Mouse (Mus musculus) lung, embryonic 16.5 days (tissue): ENCODE data around the gene Anp32e. TPM values are rescaled to one million over a fixed set of nuclear protein-coding genes. Genes with fewer than 3 reads are reported as not detected.
A peak's percentile ranks its signal among the peaks of the same experiment; 100 is the strongest.
"Not testable (repeated sequence)": the region's sequence is repeated elsewhere in the genome, so short reads cannot be mapped to it uniquely, and the experiment has no call there.

Experiments used
- ATAC-seq: fragments of 200-750 bp; cut with Nextera tagmentation; 2 replicates; pipeline ENCODE4 v1.8.0; 2017; ENCODE audit warnings: low read depth, mild to moderate bottlenecking, moderate library complexity
- H3K27ac ChIP-seq: fragments of 300-500 bp; sonication (generic); 2 replicates; pipeline ENCODE4 v1.5.1; 2014; ENCODE audit warnings: mild to moderate bottlenecking, control low read depth, low read length
- H3K27me3 ChIP-seq: fragments of 300-500 bp; sonication (generic); 2 replicates; pipeline ENCODE4 v1.6.1; 2014; ENCODE audit warnings: low read depth, low read length, mixed read lengths; ENCODE audit not compliant: control insufficient read depth, insufficient read depth
- H3K36me3 ChIP-seq: fragments of 300-500 bp; sonication (generic); 2 replicates; pipeline ENCODE4 v1.6.1; 2014; ENCODE audit warnings: low read length; ENCODE audit not compliant: control insufficient read depth, insufficient read depth
- H3K4me1 ChIP-seq: fragments of 300-500 bp; sonication (generic); replicated peaks from 2 replicates; pipeline ENCODE4 v1.6.1; 2014; ENCODE audit warnings: low read length, mixed read lengths; ENCODE audit not compliant: control insufficient read depth, insufficient read depth
- H3K4me2 ChIP-seq: fragments of 300-500 bp; sonication (generic); 2 replicates; pipeline ENCODE4 v1.6.1; 2014; ENCODE audit warnings: low read depth, low read length, control low read depth
- H3K4me3 ChIP-seq: fragments of 300-500 bp; sonication (generic); 2 replicates; pipeline ENCODE4 v1.5.1; 2014; ENCODE audit warnings: mild to moderate bottlenecking, low read length, control low read depth
- H3K9ac ChIP-seq: fragments of 300-500 bp; sonication (generic); 2 replicates; pipeline ENCODE4 v1.6.1; 2014; ENCODE audit warnings: low read length, control low read depth
- H3K9me3 ChIP-seq: fragments of 300-500 bp; sonication (generic); 2 replicates; pipeline ENCODE4 v1.6.1; 2016; ENCODE audit warnings: low read length; ENCODE audit not compliant: control insufficient read depth
- WGBS: fragments of 180-500 bp; shearing (Covaris S2); extraction: QIAGEN DNeasy Blood & Tissue Kit; methylation state at CpG from one replicate; pipeline ENCODE4 v1.1.7; 2014; 5-methylcytosine and 5-hydroxymethylcytosine counted together
- polyA plus RNA-seq: library from polyadenylated mRNA; unstranded; fragments of >200 nt; fragmentation: Nextera tagmentation; extraction: Ambion mirVana; gene quantifications from 2 replicates; pipeline ENCODE4 v1.2.1, GENCODE M21; 2015

The Anp32e gene
- polyA plus RNA-seq, 1 experiment from 2014 or later = 230 TPM

DNA sequence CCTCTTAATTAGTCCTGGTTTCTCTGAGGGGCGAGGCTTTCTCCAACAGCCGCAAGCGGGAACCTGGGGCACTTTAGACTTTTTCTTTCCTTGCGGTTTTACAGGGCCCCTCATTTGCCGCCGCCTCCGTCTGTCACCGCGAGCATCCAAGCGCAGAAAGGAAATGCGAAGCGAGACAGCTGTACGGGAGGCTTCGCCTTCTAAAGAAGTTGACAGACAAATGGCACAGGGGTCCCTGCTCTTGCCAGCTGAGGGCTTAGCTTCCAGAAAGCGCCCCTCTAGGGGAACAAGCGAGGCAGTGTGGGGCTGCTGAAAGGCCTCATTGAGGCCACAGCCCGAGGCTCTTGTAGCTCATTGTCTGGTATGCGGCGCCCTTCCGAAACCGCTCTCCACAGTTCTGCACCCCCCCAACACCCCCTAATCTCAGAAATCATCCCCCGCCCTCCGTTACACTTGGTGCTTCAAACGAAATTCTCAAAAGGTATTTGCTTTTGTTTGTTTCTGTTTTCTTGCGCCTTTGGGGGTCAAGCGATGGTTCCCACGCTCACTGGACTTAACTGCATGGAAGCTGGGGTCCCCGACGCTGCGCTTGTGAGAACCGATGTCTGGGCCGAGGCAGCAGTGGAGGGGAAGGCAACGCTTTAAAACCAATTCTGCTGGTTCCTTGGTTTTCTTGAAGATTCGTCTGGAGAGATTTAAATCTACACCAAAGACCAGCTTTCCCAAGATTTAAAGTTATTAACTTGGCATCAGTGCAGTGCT is 44.0 kb downstream of the Anp32e start:
- Histone ChIP-seq H3K4me1 (0 out of 2 replicates have a peak, but pooled peaks cover 4% of the 10 kb centered on the region), H3K4me2 (peak overlapping the region; percentile 60), H3K36me3 (no peaks in the 10 kb centered on the region), H3K9ac (peak overlapping the region; percentile 49), H3K9me3 (no peaks in the 10 kb centered on the region), H3K4me3 (peak overlapping the region; percentile 26), H3K27ac (no peak overlapping the region), H3K27me3 (no peaks in the 10 kb centered on the region; the same call in 1 of the 2 replicates)
- WGBS = 4% methylated on average over 34 of the region's 34 CpGs
- peak; percentile 60; the same call in 1 of the 2 replicates for ATAC-seq

DNA sequence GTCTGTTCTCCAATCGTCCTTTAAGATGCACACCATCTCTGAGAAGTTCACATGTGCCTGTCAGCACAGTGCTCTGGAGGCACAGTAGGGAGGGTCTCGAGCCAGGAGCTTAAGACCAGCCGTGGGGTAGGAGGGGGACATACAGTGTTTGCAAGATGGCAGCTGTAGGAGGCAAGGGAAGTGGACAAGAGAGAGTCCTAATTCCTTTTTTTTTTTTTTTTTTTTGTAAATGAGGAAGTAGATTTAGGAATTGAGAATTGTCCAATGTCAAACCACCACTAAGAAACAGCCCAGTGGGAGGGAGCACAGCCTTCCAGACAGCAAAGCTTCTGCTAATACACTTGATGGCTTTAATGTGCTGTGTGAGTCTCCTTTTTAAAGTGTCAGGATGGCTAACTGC is 48.0 kb downstream of the Anp32e start:
- Histone ChIP-seq H3K9me3 (no peaks in the 10 kb centered on the region), H3K36me3 (no peaks in the 10 kb centered on the region), H3K4me3 (no peak overlapping the region), H3K27ac (no peak overlapping the region), H3K4me1 (0 out of 2 replicates have a peak, but pooled peaks cover 4% of the 10 kb centered on the region), H3K4me2 (no peak overlapping the region), H3K27me3 (no peaks in the 10 kb centered on the region; the same call in 1 of the 2 replicates), H3K9ac (no peak overlapping the region)
- 60% methylated on average over 3 of the region's 3 CpGs for WGBS
- no peak for ATAC-seq

GRCm38 (mm10) chr3:95977587-95977986 is 48.5 kb downstream of the Anp32e start:
- not testable (repeated sequence) for H3K36me3 ChIP-seq, H3K4me2 ChIP-seq, H3K27ac ChIP-seq, H3K4me3 ChIP-seq, H3K9me3 ChIP-seq, H3K27me3 ChIP-seq, H3K9ac ChIP-seq, ATAC-seq, H3K4me1 ChIP-seq
- WGBS = 96% methylated on average over 7 of the region's 7 CpGs

- 77% methylated on average over 9 of the region's 9 CpGs for WGBS
- no peaks in the 10 kb centered on the region for H3K9me3 ChIP-seq
- H3K36me3 ChIP-seq = no peaks in the 10 kb centered on the region
- H3K27me3 ChIP-seq = no peaks in the 10 kb centered on the region; the same call in 1 of the 2 replicates
- 0 out of 2 replicates have a peak, but pooled peaks cover under 1% of the 10 kb centered on the region for H3K4me1 ChIP-seq
- no peak overlapping the region for H3K4me2 ChIP-seq
- no peak overlapping the region for H3K4me3 ChIP-seq
- H3K27ac ChIP-seq = no peak overlapping the region
- H3K9ac ChIP-seq = no peak overlapping the region
- no peak for ATAC-seq
These were observed 49.2 kb downstream of the Anp32e start for GRCm38 (mm10) chr3:95978265-95978664.

DNA sequence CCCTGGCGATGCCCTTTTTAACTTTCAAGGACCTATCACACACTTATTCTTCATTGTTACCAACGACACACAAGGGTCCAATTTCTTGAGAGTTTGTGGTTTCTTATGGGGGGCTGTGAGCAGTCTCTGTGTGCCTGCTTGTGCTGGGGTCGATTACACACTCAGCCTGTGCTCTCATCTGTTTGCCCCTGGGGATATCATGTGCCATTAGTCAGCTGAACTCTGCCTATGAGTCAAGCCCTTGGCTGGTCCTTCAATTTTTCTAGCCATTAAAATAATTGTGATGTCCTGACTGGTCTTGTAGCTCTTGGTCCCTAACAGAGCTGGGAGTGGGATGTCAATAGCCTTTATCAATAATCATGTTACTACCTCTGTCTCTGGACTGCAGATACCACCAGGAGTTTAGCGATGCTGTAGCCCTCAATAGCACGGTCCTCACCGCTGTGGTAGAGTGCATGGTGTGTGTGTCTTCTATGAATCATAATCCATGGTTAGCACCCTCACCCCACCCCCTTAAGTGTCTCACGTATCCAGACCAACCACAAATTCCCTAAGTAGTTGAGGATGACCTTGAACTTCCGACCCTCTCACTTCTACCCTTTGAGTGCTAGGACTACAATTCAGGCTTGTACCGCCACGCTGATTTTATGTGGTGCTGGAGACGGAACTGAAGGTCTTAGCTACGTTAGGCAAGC is 51.4 kb downstream of the Anp32e start:
- 71% methylated on average over 12 of the region's 12 CpGs for WGBS
- Histone ChIP-seq H3K9ac (no peak overlapping the region), H3K36me3 (no peaks in the 10 kb centered on the region), H3K4me2 (no peak overlapping the region), H3K27me3 (no peaks in the 10 kb centered on the region), H3K4me1 (peaks cover 7% of the 10 kb centered on the region), H3K27ac (no peak overlapping the region), H3K9me3 (0 out of 2 replicates have a peak, but pooled peaks cover 2% of the 10 kb centered on the region), H3K4me3 (no peak overlapping the region)
- ATAC-seq = no peak

GRCm38 (mm10) chr3:95982129-95982528 is 53.1 kb downstream of the Anp32e start:
- Histone ChIP-seq H3K27ac (no peak overlapping the region), H3K27me3 (no peaks in the 10 kb centered on the region), H3K9me3 (0 out of 2 replicates have a peak, but pooled peaks cover 2% of the 10 kb centered on the region), H3K36me3 (no peaks in the 10 kb centered on the region), H3K9ac (no peak overlapping the region), H3K4me3 (no peak overlapping the region), H3K4me1 (peaks cover 24% of the 10 kb centered on the region), H3K4me2 (no peak overlapping the region)
- WGBS = 91% methylated on average over 4 of the region's 4 CpGs
- no peak for ATAC-seq

- H3K27me3 ChIP-seq = no peaks in the 10 kb centered on the region
- peak overlapping the region; percentile 53 for H3K9ac ChIP-seq
- H3K4me1 ChIP-seq = peaks cover 42% of the 10 kb centered on the region
- 0 out of 2 replicates have a peak, but pooled peaks cover 2% of the 10 kb centered on the region for H3K9me3 ChIP-seq
- ATAC-seq = peak; percentile 93
- peak overlapping the region; percentile 14 for H3K4me3 ChIP-seq
- 7% methylated on average over 12 of the region's 12 CpGs for WGBS
- H3K36me3 ChIP-seq = no peaks in the 10 kb centered on the region; the same call in 1 of the 2 replicates
- peak overlapping the region; percentile 96 for H3K27ac ChIP-seq
- H3K4me2 ChIP-seq = peak overlapping the region; percentile 48
These were observed 56.4 kb downstream of the Anp32e start for GRCm38 (mm10) chr3:95985209-95986000.

GRCm38 (mm10) chr3:95986001-95986622 is 57.1 kb downstream of the Anp32e start:
- Histone ChIP-seq H3K9me3 (0 out of 2 replicates have a peak, but pooled peaks cover 2% of the 10 kb centered on the region), H3K27ac (peak overlapping the region; percentile 96), H3K36me3 (no peaks in the 10 kb centered on the region; the same call in none of the 2 replicates), H3K9ac (peak overlapping the region; percentile 53), H3K27me3 (no peaks in the 10 kb centered on the region), H3K4me1 (peaks cover 42% of the 10 kb centered on the region), H3K4me3 (peak overlapping the region; percentile 14), H3K4me2 (peak overlapping the region; percentile 48)
- WGBS = 2% methylated on average over 21 of the region's 21 CpGs
- ATAC-seq = peak; percentile 63
